Mouse (Mus musculus) spleen, postnatal 10 days (tissue): Measurements from ENCODE around the gene Cass4.

Experiments used
- DNase-seq, 2 experiments: peaks; one replicate each; pipeline ENCODE4 v3.0.0; 2021 to 2022; ENCODE audit warnings: low spot score in 2 of 2

Cass4 gene

DNA sequence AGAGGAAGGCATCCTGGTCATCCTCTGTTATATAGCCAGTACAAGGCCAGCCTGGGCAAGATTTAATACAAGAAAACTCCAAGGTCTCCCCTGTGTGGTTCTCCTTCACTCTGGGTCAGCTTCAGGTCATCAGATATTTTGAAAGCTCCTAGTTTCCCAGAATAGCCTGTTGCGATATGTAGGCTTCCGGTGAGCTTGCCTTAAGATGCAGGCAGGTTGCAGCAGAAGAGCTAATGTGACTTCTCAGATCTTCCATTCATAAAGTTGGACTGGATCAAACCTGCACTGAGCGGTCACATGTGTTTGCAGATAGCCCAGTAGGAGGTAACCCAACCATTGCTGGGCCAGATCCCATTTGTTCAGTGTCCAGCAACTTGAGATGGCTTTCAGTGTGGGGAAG, 8.9 kb upstream of the Cass4 start:
- no peak for DNase-seq

DNA sequence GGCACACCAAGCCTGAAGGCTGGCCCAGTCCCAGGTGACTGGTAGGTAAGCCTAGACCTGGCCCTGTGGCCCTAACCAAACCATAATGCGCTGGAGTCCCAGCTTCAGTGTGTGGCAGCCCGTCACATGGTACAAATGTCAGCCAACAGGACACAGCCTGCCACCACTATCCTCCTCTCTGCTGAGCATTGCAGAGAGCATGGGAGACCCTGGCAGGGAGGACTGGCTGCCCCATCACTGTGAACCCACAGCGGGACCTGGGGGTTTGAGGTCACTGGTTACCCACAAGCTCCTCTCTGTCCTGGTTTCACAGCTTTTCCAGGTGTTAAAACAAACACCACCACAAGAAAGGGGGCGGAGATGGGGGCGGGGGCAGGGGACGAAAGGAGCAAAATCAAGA, 3.3 kb upstream of the Cass4 start:
- DNase-seq = no peak

DNA sequence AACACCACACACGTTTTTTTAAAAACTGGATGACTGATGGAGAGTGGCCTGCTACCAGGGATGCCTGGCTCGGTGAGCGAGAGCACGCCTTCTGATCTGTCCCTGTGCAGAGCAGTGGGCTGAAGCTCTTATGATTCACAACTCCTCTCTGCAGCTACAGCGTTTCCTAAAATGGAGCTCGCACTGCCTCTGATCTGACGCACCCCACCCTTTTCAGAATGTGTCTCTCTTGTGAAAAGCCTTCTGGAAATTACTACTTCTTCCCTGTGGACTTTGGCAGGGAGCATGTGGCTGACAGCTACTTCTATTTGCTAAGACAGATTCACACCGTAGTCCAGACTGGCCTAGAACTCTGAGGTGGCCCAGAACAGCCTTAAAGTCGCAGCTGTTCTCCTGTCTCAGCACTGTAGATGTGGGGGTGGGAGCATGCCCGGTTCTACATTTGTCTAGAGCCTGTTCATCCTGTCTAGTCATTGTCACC, 1.5 kb upstream of the Cass4 start:
- no peak for DNase-seq

DNA sequence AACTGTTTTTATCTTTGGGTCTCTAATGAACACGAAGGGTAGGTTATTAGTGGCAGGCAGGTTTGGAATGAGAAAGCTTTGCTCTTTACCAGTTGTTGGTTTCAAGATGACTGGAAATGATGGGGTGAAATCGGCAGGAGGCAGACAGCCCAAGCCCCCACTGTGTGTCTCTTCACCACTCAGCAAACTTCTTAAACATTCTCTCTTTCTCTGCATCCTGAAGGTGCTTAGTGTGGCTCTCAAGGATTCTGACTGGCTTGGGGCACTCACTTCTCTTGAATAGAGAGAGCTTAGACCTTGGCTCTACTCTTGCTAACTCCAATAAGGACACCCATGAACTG, 428 bp downstream of the Cass4 start:
- no peak for DNase-seq

DNA sequence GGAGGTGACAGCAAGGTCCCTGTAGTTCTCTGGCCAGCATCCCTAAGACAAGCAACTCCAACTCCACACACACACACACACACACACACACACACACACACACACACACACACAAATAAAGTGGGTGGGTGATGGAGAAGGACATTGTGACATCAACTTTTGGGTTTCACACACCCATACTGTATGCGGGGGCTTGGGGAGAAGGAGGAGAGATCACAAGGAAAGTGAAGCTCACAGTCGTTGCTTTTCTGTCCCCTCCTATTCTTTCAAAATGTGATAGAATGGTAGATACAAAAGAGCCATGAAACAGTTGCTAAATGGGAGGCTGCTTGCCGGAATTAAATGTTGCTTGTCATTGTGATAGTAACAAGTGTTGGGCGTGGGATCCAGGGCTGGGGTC, 1.1 kb downstream of the Cass4 start:
- DNase-seq = no peak

DNA sequence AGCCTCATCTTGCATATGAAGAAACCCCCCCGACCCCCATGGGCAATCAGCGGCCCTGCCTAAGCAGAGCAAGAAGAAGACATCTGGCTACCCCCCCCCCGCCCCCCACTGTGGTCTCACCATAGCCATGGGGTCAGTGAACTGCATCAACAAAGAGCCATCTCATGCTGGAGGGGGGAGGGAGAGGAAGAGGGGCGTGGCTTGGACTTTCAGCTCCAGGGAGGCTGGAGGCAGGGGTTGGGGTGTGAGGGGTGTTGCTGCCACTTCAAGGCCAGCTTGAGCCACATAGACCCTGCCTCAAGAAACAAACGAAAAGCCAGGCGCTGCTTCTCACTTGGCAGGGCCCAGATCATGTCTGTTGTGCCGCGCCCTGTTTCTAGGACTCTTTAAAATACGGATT, 2.4 kb downstream of the Cass4 start:
- no peak for DNase-seq

DNA sequence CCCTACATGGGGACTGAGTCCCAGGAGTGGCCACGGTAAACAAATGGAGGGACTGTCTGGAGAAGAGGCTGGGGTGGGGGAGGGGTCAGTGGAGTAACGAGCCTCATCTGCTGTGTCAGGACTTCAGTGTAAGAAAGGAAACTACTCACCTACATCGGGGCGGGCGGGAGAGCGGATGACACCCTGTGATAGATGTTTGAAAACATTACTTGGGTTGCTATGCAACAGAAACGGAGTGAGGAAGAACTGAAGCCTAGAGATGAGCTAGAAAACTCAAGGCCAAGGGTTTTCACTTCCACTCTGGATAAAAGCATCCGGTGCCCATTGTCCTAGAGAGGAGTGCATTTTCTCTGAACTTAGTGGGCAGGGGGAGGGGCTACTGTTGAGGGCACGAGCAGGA, 6.3 kb downstream of the Cass4 start:
- peak in 1 of 2 experiments; percentile 48 for DNase-seq

DNA sequence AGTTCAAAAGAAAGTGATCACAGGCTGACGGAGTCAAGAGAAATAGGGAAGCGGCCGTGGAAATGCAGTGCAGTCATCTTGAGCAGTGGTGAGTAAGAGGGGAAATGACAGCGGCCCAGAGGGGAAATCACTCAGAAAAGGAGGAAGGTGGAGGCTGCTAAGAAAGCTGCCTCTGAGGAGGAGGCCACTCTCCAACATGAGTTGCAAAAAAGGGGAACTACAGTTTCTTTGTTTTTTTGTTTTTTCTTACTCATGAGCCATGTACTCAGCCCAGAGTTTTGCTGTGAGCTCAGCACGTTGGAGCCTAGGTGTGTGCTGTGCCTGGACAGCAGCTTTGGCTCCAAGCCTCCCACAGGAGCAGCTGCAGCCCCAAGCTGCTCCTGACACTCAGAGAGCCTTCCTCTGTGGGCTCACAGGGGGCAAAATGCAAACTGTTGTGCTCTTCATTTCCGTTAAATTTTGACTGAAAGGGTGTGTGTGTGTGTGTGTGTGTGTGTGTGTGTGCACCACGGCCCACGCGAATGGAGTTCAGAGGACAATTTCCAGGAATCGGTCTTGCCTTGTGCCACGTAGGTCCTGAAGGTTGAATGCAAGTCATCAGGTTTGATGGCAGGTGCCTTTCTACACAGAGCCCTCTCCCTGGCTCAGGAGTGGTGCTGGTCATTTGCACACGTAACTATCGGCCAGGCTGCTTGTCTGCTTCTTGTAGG, 7.7 kb downstream of the Cass4 start:
- DNase-seq = peak in 1 of 2 experiments; percentile 62

DNA sequence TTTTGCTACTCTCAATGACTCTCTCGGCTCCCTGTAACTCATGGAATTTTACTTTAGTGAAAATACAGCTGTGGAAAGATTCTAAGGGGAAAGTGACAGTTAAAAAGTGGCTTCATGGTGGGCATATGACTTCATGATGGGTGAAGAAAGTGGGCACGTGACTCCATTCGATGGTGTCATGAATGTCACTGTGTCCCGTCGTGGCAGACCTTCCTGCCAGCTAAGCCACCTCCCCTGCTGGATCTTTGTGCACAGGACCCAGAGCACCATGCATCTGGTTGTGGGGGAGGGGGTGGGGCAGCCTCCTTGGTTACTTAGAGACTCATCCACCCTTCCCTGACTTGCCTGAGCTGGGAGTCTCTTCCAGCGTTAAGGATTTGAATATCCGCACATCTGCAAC, 10.6 kb downstream of the Cass4 start:
- no peak for DNase-seq

DNA sequence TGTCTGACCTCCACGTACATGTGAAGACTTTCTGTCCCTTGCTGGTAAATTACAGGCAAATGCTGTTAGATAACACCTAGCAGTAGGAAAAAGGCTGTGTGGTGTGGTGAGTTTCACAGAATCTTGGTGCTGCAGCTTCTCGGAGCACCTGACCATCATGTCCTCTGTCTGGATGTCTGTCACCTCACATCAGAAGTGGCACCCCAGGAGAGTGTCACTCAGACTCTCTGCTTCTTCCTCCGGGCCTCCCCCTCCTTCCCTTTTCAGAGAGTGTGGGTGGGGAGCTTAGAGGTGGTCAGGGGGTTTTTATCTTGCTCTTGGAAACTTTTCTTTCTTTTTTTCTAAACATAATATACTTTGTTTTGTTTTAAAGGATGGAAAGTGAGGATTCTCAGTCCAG, 11.4 kb downstream of the Cass4 start:
- no peak for DNase-seq

DNA sequence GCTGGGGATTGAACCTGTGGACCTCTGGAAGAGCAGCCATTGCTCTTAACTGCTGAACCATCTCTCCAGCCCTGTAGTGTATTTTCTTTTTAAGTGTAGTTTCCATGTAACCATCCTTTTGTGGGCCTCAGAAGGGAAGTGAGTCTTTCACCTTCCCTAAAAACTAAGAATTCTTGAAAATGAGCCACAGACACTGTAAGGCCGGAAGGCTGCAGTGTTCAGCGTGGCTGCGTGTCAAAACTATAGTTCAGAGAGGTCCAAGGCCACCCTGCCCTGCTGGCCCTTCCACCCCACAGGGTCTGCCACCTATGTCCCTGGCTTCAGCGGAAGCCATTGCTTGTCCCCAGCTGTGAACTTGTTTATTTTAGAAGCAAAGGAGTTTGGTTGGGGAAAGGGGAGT, 12.6 kb downstream of the Cass4 start:
- DNase-seq = no peak

DNA sequence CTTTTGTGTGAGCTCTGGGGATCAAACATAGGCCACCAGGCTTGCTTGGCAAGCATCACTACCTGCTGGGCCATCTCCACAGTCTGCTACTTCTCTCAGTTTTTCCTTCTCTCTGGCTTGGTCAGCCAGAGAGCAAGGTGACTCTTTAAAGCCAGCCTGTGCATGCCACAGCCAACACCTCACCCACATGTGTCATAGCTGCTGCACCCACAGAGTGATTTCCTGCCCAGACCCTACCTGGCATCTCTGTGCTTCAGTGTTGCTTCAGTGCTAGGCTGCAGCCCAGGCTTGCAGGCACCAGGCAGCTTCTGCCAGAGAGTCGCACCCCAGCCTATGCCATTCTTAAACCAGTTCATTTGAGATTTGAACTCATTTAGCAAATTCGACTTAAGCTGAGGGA, 13.9 kb downstream of the Cass4 start:
- no peak for DNase-seq

DNA sequence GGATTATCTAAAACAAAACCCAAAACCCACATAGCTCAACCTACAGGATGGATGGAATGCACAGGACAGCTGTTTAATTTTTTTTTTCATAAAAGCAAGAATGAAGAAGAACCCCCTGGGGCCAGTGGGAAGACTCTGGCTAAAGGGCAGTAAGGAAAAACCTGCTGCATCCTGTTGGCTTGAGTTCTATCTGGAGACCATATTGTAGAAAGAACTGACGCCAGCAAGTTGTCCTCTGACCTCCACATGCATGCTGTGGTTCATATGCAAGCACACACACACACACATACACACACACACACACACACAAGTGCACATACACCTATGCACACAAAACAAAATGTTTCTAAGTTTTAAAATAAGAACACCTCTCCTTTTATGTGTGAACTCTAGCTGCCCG, 17.1 kb downstream of the Cass4 start:
- no peak for DNase-seq

DNA sequence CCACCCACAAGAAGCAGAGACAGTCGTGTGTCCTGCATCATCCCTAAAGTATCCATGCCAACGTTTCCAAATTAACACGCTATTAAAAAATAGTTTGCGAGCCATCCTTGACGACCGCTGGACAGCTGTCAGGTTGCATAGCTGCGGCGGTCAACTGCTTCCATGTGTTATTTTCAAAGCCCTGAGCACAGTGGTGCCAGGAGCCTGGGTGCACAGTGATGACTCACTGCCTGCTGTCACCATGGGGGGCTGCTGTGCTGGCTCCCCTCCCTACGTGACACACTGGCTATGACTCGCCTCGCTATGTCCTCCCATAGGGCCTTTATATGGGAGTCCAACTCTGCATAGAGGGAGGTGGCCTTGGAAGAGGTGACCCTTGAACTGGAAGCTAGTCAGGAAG, 17.5 kb downstream of the Cass4 start:
- no peak for DNase-seq

DNA sequence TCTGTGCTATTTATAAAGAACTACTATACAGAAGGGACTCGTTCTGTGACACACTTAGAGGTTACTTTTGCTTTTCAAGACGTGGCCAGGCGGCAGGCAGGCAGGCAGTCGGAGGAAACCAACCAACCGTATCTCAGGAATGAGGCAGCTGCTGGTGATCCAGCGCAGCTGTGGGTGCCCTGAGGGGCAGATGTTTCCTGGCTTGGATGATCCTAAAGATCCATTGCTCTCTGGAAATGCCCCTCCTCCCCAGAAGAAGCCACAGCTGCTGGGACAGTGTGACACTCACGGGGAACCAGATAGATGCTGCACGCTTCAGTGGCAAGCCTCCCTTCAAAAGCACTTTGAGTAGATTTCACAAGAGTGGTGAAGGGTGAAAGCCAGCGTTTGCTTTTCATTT, 18.9 kb downstream of the Cass4 start:
- no peak for DNase-seq

DNA sequence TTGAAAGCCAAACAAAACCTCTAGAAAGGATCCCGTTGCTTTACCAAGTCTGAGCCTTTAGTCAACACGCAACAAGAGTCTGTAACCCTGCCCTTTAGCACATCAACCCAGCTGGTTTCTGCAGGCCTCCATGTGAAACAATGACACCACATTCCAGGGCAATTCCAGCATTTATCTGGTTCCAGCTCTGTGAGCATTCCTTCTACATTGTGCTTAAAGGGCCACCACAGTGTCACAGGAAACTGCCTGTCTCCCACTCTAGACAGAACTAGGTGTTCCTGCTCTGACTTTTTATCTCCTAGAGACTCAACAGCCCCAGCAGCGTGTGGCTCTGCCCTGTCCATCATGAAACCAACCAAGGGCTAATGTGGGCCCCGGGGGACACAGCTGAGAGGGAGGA, 19.7 kb downstream of the Cass4 start:
- DNase-seq = no peak

DNA sequence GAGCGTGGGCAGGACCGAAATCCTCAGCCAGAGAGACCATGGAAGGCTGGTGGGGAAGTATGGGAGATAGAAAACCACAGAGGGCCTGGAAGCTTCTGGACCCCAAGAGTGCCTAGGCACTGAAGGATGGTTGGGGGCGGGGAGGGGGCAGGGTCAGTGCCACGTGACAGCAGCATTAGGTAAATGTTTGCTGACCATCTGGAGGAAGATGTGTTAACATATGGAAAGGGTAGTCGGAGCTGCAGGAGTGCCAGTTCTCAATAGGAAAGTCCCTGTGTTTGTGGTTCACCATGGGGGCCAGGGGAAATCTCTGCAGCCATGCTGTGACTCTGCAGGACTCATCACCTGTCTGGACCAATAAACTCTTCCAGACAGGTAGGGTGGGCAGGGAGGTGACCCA, 20.3 kb downstream of the Cass4 start:
- no peak for DNase-seq

DNA sequence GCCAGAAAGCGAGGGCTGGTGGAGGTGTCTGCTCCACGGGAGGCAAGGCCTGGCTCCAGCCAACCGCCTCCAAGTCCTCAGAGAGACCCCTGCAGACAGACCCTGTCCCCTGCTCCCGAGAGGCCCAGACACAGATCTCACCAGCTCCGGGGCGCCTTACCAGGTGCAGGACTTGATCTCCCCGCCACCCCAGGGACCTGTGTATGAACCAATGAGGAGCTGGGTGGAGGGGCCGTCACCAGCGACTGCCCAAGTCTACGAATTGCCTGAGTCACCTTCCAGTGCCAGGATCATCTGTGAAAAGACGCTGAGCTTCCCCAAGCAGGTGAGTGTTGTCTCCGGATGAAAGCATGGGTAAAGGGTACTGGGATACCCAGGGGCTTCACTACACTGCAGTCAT, 22.6 kb downstream of the Cass4 start:
- no peak for DNase-seq

DNA sequence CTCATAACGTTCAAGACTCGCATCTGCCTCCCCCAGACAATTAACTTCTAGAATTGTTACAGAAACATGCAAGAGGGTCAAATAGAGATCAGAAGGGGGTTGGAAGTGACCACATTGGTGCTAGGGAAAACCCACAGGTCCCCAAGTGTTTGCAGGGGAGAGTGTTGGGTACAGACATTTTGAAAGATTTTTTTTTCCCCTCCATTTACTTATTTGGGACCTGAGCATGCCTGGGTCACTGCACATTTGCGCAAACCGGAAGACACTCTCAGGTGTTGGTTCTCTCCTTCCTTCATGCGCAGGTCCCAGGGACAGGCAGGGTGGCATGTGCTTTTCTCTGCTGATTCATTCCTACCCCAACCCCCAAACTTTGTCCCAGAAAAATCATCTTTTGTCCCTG, 23.3 kb downstream of the Cass4 start:
- DNase-seq = no peak

DNA sequence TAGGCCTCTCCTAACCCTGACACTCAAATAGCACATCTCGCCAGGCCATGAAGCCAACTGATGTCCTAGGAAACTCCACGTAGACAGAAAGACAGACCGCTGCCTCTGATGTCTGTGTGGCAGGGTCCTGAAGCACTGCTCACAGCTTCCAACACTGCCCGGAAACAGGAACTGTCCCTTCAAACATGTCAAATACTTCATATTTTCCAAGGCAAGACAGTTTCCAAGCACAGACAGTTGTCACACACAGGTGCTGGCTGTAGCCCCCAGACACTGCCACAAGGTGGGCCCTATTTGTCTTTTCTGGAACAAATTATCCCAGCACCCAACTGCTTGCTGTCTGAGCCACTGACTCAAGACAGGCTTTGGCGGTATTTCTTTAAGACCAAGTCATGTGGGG, 24.6 kb downstream of the Cass4 start:
- DNase-seq = no peak

DNA sequence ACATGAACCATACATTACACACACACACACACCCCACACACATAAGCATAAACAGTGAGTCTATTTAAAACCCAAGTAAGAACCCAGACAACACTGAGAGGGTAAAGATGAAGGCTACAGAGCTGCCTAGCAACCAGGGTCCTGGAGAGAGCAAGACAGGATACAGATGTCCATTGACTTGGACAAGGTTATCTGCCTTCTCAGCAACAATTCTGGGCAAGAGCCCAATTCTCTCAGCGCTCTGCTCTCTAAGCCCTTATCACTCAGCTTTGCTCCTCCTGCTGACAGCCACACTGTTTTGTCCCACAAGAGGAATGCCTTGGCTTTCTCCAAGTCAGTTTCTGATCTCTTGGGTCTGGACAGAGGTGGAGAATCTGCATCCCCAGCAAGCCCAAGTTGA, 37.0 kb downstream of the Cass4 start:
- peak in 1 of 2 experiments; percentile 38 for DNase-seq

DNA sequence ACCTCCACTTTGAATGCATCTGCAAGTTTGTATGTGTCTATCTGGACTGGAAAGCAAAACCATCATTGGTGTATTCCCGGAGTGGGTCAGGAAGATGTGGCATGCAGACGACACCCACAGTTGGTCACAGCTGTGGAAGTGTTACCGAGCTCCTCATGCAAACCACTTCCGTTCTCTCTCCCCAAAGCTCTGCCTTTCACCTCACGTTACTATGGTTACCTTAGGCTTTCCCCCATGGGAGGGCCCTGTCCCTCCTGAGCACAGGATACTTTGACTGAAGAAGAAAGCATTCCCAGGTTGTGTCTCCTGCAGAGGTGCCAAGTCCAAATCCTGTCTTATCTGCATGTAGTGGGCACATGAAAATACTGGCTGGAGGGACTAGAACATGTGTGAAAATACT, 40.2 kb downstream of the Cass4 start:
- DNase-seq = peak; percentile 27 to 56

DNA sequence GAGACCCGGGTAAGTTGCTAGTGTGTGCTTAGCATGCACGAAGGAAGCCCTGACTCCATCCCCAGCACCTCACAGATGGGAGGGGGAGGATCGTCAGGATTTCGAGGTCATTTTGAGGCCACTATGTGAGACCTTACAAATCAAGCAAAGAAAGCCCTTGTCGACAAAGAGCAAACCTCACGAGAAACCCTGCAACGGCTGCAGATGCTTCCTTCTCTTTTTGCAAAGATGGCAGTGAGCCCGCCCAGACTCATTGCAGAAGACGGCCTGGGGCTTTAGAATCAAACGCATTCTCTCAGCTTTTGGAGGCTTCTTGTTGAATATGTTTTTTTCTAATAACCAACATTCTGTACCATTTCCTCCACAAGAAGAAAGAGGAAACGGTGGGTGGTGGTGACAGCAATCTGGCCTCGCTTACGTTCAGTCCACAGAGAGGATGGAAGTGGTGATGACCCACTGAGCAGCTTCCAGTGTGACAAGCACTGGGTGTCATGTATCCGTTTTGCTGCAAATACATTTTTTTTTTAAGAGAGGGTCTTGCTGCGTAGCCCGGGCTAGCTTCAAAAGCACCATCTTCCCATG, 43.9 kb downstream of the Cass4 start:
- peak in 1 of 2 experiments; percentile 32 for DNase-seq
